9 mouse cellular contexts compared by ENCODE assay signal in the genomic region with DNA sequence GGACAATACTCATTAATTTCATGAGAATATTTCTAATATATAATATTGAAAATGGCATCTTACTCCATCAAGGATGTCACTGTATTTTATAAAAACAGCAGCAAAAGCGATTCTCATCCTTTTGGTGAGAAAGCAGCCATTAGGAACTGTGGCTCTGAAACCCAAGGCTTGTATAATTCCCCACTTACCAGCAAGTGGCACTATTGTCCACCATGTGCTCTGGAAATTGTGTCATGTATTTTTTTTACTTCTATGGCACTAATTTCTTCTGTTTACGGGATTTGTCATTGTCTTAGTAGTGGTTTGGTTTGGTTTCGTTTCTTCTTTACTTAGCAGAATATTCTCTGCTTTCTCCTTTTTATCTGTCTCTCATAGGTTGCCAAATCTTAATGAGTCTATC.
DNase-seq lines count a peak whose midpoint lies in the region; ATAC-seq and TF ChIP-seq lines count a peak whose summit lies in the region.
"Had no signal": no experiment of that assay in that cellular context is flagged by ENCODE, and none has a peak within 500 bp of the region (broad histone marks: within the 10 kb centered on the region; RNA-seq: fewer than 3 reads in every experiment).

No protein-coding gene starts in this region.

- TF ChIP-seq EP300 in liver, postnatal 0 days (IDR thresholded peaks at IDR 0.05; ENCODE audit: low read depth), result no peak

- peak; percentile 20 to 34 for DNase-seq in cerebellum, postnatal 14 days
- DNase-seq in cerebellum, postnatal 36 days, result no peak
- DNase-seq in liver, postnatal 0 days, result no peak
- DNase-seq in brain, embryonic 18.5 days (ENCODE audit: low read depth, low spot score), result peak; percentile 54
- peak; percentile 44 for DNase-seq in retina, embryonic 14.5 days (ENCODE audit: low spot score)
- DNase-seq in spleen, postnatal 10 days (ENCODE audit: low spot score in 2 of 2), result no peak
- DNase-seq: kidney, postnatal 4 days had no signal

- peak; percentile 37 for TF ChIP-seq CTCF in liver, postnatal 0 days (IDR thresholded peaks at IDR 0.05; ENCODE audit: low read depth)

- 40% methylated on average over 3 of the region's 3 CpGs for WGBS in liver, postnatal 0 days (ENCODE audit: insufficient replicate concordance)
- 51% methylated on average over 3 of the region's 3 CpGs for WGBS in liver, embryonic 12.5 days (ENCODE audit: insufficient replicate concordance)

- H3K4me1 ChIP-seq in liver, postnatal 0 days (ENCODE audit: insufficient read depth), result no peaks in the 10 kb centered on the region
- H3K4me1 ChIP-seq in liver, embryonic 12.5 days, result no peaks in the 10 kb centered on the region

- no peak overlapping the region for H3K27ac ChIP-seq in liver, postnatal 0 days (ENCODE audit: low read depth)
- H3K27ac ChIP-seq in liver, embryonic 12.5 days, result no peak overlapping the region

- no peak overlapping the region for H3K9ac ChIP-seq in liver, postnatal 0 days (replicated peaks)
- no peak overlapping the region for H3K9ac ChIP-seq in liver, embryonic 12.5 days

- no peak overlapping the region for H3K4me3 ChIP-seq in liver, postnatal 0 days (ENCODE audit: low read depth, low read length)
- H3K4me3 ChIP-seq in liver, embryonic 12.5 days, result no peak overlapping the region

- H3K36me3 ChIP-seq in liver, postnatal 0 days (replicated peaks; ENCODE audit: insufficient read depth, low read length), result no peaks in the 10 kb centered on the region
- H3K36me3 ChIP-seq in liver, embryonic 12.5 days, result no peaks in the 10 kb centered on the region

- peaks cover 2% of the 10 kb centered on the region; the same call in 1 of the 2 replicates for H3K9me3 ChIP-seq in liver, postnatal 0 days (ENCODE audit: low read length)
- peaks cover 4% of the 10 kb centered on the region; the same call in 1 of the 2 replicates for H3K9me3 ChIP-seq in liver, embryonic 12.5 days (replicated peaks)

- no peak for ATAC-seq in liver, postnatal 0 days
- no peak for ATAC-seq in liver, embryonic 12.5 days
- no peak for ATAC-seq in megakaryocyte-erythroid progenitor cell, adult 5-6 weeks (replicated peaks; ENCODE audit: low FRiP score, low TSS enrichment, poor library complexity, severe bottlenecking)

- H3K4me2 ChIP-seq in liver, postnatal 0 days (ENCODE audit: low read depth, low read length), result no peak overlapping the region
- no peak overlapping the region for H3K4me2 ChIP-seq in liver, embryonic 12.5 days

- H3K27me3 ChIP-seq in liver, postnatal 0 days (ENCODE audit: insufficient read depth, low read length), result no peaks in the 10 kb centered on the region
- no peaks in the 10 kb centered on the region for H3K27me3 ChIP-seq in liver, embryonic 12.5 days (replicated peaks)

Comparison
In these comparisons a context has a peak if more than half of its experiments do, and no peak if none do; other contexts are left out.
1. DNase-seq: peak in cerebellum, postnatal 14 days (2 of 2), brain, embryonic 18.5 days (single experiment) and retina, embryonic 14.5 days (single experiment); none in cerebellum, postnatal 36 days (0 of 2), liver, postnatal 0 days (single experiment) and spleen, postnatal 10 days (0 of 2).